Mouse (Mus musculus): Measurements from ENCODE around the gene Rcor3.

Rcor3 gene

GRCm38 (mm10) chr1:192068188-192068587 lies 69.7 kb downstream of the Rcor3 start:
- DNase-seq: no peak

- no peak for DNase-seq
These were observed 70.9 kb downstream of the Rcor3 start for GRCm38 (mm10) chr1:192066956-192067355.

GRCm38 (mm10) chr1:192063209-192063946 lies 74.5 kb downstream of the Rcor3 start:
- DNase-seq: no peak

DNA sequence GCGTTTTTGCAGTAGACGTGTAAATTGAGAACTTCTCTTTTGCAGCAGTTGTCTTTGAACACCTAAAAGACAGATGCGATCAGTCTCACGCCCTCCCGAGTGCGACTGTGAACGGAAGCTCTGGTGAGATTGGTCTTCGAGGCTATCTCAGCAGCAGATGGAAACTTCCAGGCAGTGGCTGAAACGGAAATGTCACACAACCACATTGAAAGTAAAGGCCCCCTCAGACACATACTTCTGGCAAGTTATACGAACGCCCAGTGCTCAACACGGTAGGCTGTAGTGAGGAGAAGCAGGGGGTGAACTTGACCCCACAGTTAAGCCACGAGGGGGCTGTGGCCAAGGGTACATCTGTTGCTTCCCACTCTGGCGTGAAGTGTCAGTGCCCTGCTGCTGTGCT lies 75.2 kb downstream of the Rcor3 start:
- no peak for DNase-seq

GRCm38 (mm10) chr1:192061666-192062306 lies 76.1 kb downstream of the Rcor3 start:
- no peak for DNase-seq

GRCm38 (mm10) chr1:192058911-192059310 lies 79.0 kb downstream of the Rcor3 start:
- no peak for DNase-seq

GRCm38 (mm10) chr1:192053726-192054125 lies 84.1 kb downstream of the Rcor3 start:
- DNase-seq: no peak

DNA sequence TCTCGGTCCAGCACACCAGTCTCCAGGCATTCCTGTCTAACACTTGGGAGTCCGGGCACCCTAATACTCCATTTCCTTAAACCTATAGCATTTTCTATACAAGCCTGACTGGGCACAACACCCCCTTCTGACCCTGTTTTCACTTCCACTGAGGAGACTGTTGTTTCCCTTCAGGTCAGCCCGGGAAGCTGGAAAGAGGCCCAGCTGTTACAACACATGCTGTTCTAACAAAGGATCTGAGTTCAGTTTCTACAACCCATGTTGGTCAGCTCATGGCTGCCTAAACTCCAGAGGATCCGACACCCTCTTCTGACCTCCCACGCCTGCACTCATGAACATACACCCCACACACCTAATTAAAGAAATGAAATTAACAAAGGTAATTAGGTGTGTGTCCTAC lies 84.9 kb downstream of the Rcor3 start:
- no peak for DNase-seq

DNA sequence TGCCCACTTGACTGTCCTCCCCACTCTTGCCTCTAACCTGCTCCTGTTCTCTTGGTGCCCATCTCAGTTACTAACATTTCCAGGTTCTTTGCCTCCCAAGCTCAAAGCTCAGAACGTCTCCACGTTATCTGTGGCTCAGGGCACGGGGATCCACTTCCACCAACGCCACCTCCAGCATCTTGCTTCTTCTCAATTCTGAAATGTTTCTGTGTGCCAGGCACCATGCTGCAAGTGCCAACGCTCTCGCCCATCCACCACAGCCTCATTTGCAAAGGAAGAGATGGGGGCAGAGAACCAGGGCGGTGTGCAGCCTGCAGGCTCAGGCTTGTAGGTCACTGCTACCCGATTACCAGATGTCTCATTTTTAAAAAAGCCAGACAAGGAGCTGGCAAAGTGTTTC lies 85.4 kb downstream of the Rcor3 start:
- no peak for DNase-seq
